Mouse (Mus musculus): ENCODE data around the gene Eif3l. TPM values are rescaled to one million over a fixed set of nuclear protein-coding genes. Genes with fewer than 3 reads are reported as not detected.

Eif3l gene
- total RNA-seq (2014; fragmentation: Nextera tagmentation) (134 and 145 TPM in 2 replicates), total RNA-seq (2017) (261 and 285 TPM in 2 replicates), polyA plus RNA-seq (2012) (20.8 and 30.9 TPM in 2 replicates)

- Histone ChIP-seq H3K9me3 (replicated peaks) (no peaks in the 10 kb centered on the region), H3K27me3 (ENCODE audit: insufficient read depth, low read length) (no peaks in the 10 kb centered on the region), H3K4me1 (ENCODE audit: insufficient read depth, low read depth, low read length) (peaks cover 39% of the 10 kb centered on the region), H3K4me3 (ENCODE audit: low read depth, low read length) (peak within 1 kb of the TSS; percentile 93), H3K36me3 (replicated peaks) (peaks cover 41% of the 10 kb centered on the region)
- DNase-seq (ENCODE audit: low spot score) (peak; percentile 83), ATAC-seq (ENCODE audit: extremely low read depth, insufficient number of reproducible peaks, low FRiP score, poor library complexity, severe bottlenecking) (peak; percentile 84)
- no peak for TF ChIP-seq CTCF (IDR thresholded peaks at IDR 0.05; ENCODE audit: low read depth, low read length)
- TF ChIP-seq GATA1 (IDR thresholded peaks at IDR 0.05; ENCODE audit: borderline replicate concordance, low read length) = no peak
- no peak for TF ChIP-seq TAL1 (conservative IDR thresholded peaks at IDR 0.05; ENCODE audit: low read depth, low read length)
- no peak for TF ChIP-seq POLR2AphosphoS5 (IDR thresholded peaks at IDR 0.05; ENCODE audit: insufficient replicate concordance, low read depth, low read length)
- no peak for TF ChIP-seq GATA2 (IDR thresholded peaks at IDR 0.05; ENCODE audit: borderline replicate concordance, low read depth, low read length)
Observed at GRCm38 (mm10) chr15:79074913-79075532, at the start of gene Eif3l. Gene Eif3l (plus strand): TSS chr15:79075179.

GRCm38 (mm10) chr15:79025687-79026308 lies 49.2 kb upstream of the Eif3l start:
- no peak for ATAC-seq (ENCODE audit: extremely low read depth, insufficient number of reproducible peaks, low FRiP score, poor library complexity, severe bottlenecking)
- TF ChIP-seq GATA2 (IDR thresholded peaks at IDR 0.05; ENCODE audit: borderline replicate concordance, low read depth, low read length) (no peak), POLR2AphosphoS5 (IDR thresholded peaks at IDR 0.05; ENCODE audit: insufficient replicate concordance, low read depth, low read length) (no peak), TAL1 (conservative IDR thresholded peaks at IDR 0.05; ENCODE audit: low read depth, low read length) (no peak), CTCF (IDR thresholded peaks at IDR 0.05; ENCODE audit: low read depth, low read length) (no peak), GATA1 (IDR thresholded peaks at IDR 0.05; ENCODE audit: borderline replicate concordance, low read length) (no peak)
- peaks cover 4% of the 10 kb centered on the region for H3K4me1 ChIP-seq (ENCODE audit: insufficient read depth, low read depth, low read length)
- no peak overlapping the region for H3K4me3 ChIP-seq (ENCODE audit: low read depth, low read length)
- DNase-seq (ENCODE audit: low spot score) = no peak
- no peaks in the 10 kb centered on the region for H3K36me3 ChIP-seq (replicated peaks)
- peaks cover 61% of the 10 kb centered on the region for H3K27me3 ChIP-seq (ENCODE audit: insufficient read depth, low read length)
- peaks cover 4% of the 10 kb centered on the region for H3K9me3 ChIP-seq (replicated peaks)

- H3K4me1 ChIP-seq (ENCODE audit: insufficient read depth, low read depth, low read length) = peaks cover 7% of the 10 kb centered on the region
- H3K9me3 ChIP-seq (replicated peaks) = peaks cover 4% of the 10 kb centered on the region
- peaks cover 69% of the 10 kb centered on the region for H3K27me3 ChIP-seq (ENCODE audit: insufficient read depth, low read length)
- DNase-seq (ENCODE audit: low spot score) (no peak), ATAC-seq (ENCODE audit: extremely low read depth, insufficient number of reproducible peaks, low FRiP score, poor library complexity, severe bottlenecking) (no peak)
- H3K36me3 ChIP-seq (replicated peaks) = no peaks in the 10 kb centered on the region
- no peak overlapping the region for H3K4me3 ChIP-seq (ENCODE audit: low read depth, low read length)
- no peak for TF ChIP-seq GATA1 (IDR thresholded peaks at IDR 0.05; ENCODE audit: borderline replicate concordance, low read length)
- TF ChIP-seq POLR2AphosphoS5 (IDR thresholded peaks at IDR 0.05; ENCODE audit: insufficient replicate concordance, low read depth, low read length) = no peak
- TF ChIP-seq GATA2 (IDR thresholded peaks at IDR 0.05; ENCODE audit: borderline replicate concordance, low read depth, low read length) = no peak
- no peak for TF ChIP-seq CTCF (IDR thresholded peaks at IDR 0.05; ENCODE audit: low read depth, low read length)
Observed at GRCm38 (mm10) chr15:79026511-79027290, 48.3 kb upstream of the Eif3l start.

GRCm38 (mm10) chr15:79027291-79028205 lies 47.4 kb upstream of the Eif3l start:
- Histone ChIP-seq H3K4me3 (ENCODE audit: low read depth, low read length) (no peak overlapping the region), H3K9me3 (replicated peaks) (peaks cover 4% of the 10 kb centered on the region), H3K27me3 (ENCODE audit: insufficient read depth, low read length) (peaks cover 68% of the 10 kb centered on the region), H3K36me3 (replicated peaks) (no peaks in the 10 kb centered on the region), H3K4me1 (ENCODE audit: insufficient read depth, low read depth, low read length) (peaks cover 7% of the 10 kb centered on the region)
- DNase-seq (ENCODE audit: low spot score) (no peak), ATAC-seq (ENCODE audit: extremely low read depth, insufficient number of reproducible peaks, low FRiP score, poor library complexity, severe bottlenecking) (no peak)
- no peak for TF ChIP-seq GATA1 (IDR thresholded peaks at IDR 0.05; ENCODE audit: borderline replicate concordance, low read length)
- TF ChIP-seq POLR2AphosphoS5 (IDR thresholded peaks at IDR 0.05; ENCODE audit: insufficient replicate concordance, low read depth, low read length) = no peak
- no peak for TF ChIP-seq CTCF (IDR thresholded peaks at IDR 0.05; ENCODE audit: low read depth, low read length)
- TF ChIP-seq GATA2 (IDR thresholded peaks at IDR 0.05; ENCODE audit: borderline replicate concordance, low read depth, low read length) = no peak
- no peak for TF ChIP-seq TAL1 (conservative IDR thresholded peaks at IDR 0.05; ENCODE audit: low read depth, low read length)

GRCm38 (mm10) chr15:79028237-79028738 lies 46.7 kb upstream of the Eif3l start, which contains the start of gene H1f0:
Gene H1f0 (plus strand): TSS chr15:79028450.
- TF ChIP-seq TAL1 (conservative IDR thresholded peaks at IDR 0.05; ENCODE audit: low read depth, low read length) = no peak
- no peak for TF ChIP-seq GATA1 (IDR thresholded peaks at IDR 0.05; ENCODE audit: borderline replicate concordance, low read length)
- no peak for TF ChIP-seq GATA2 (IDR thresholded peaks at IDR 0.05; ENCODE audit: borderline replicate concordance, low read depth, low read length)
- TF ChIP-seq POLR2AphosphoS5 (IDR thresholded peaks at IDR 0.05; ENCODE audit: insufficient replicate concordance, low read depth, low read length) = no peak
- TF ChIP-seq CTCF (IDR thresholded peaks at IDR 0.05; ENCODE audit: low read depth, low read length) = no peak
- ATAC-seq (ENCODE audit: extremely low read depth, insufficient number of reproducible peaks, low FRiP score, poor library complexity, severe bottlenecking) = no peak
- Histone ChIP-seq H3K36me3 (replicated peaks) (no peaks in the 10 kb centered on the region), H3K4me1 (ENCODE audit: insufficient read depth, low read depth, low read length) (peaks cover 7% of the 10 kb centered on the region), H3K27me3 (ENCODE audit: insufficient read depth, low read length) (peaks cover 63% of the 10 kb centered on the region), H3K9me3 (replicated peaks) (peaks cover 4% of the 10 kb centered on the region), H3K4me3 (ENCODE audit: low read depth, low read length) (no peak within 1 kb of the TSS)
- DNase-seq (ENCODE audit: low spot score) = no peak
